ENCODE assay signal across 8 mouse cellular contexts in the genomic region with DNA sequence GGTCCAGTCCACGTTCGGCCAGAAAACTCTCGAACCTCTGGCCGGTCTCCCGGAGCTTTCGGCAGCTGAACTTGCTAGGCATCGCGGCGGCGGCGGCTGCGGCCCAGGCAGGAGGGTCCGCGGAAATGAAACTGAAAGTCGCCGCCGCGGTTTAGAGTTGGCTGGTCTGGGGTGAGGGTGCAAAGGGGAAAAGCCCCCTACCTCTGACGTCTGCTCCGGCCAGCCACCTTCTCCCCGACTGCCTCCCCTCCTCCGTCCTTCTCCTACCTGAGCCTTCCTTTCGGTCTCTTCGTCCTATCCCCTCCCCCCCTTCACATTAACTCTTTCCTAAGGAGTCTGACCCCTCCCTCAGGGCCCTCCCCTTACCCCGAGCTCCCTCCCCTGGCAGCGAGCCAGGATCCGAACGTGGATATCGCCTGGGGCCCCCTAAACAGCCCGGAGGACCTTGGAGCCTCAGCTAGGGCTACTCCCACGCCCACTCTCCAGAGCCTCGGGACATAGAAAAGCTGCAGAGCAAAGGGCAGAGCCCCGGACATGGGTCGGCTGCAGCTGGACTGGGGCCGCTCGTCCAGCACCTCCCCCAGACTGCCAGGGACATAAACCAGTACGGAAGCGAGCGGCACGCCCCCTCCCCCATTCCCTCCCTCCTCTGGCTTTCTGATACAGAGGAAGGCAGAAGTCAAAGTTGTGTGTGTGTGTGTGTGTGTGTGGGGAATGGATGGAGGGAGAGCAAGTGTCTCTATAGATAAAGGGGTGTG. TPM values are rescaled to one million over a fixed set of nuclear protein-coding genes. Genes with fewer than 3 reads are reported as not detected.
DNase-seq lines count a peak whose midpoint lies in the region; ATAC-seq and TF ChIP-seq lines count a peak whose summit lies in the region.

A gene (minus strand): TSS at position 573 of the 758 bp plus-strand sequence.

- DNase-seq in Muller cell, postnatal 12 days (ENCODE audit: inconsistent ontology term), result peak; percentile 85
- peak; percentile 23 to 34 for DNase-seq in cerebellum, adult 2 months
- DNase-seq in forebrain, postnatal 0 days, result peak; percentile 53
- DNase-seq in layer of hippocampus, adult 9-11 months, result peak; percentile 41
- DNase-seq in lung, postnatal 25 days (ENCODE audit: low spot score), result peak; percentile 67
- DNase-seq in retina, embryonic 14.5 days (ENCODE audit: low spot score), result peak; percentile 72
- peak; percentile 84 for DNase-seq in thymus, postnatal 4 days

- H3K27ac ChIP-seq in cerebellum, adult 2 months (ENCODE audit: insufficient read depth, low read length), result no peak within 1 kb of the TSS
- peak within 1 kb of the TSS; percentile 69 for H3K27ac ChIP-seq in forebrain, postnatal 0 days (ENCODE audit: low read depth, low read length)

- under 1% methylated on average over 40 of the region's 40 CpGs for WGBS in cerebellum, adult 2 months
- 3% methylated on average over 40 of the region's 40 CpGs for WGBS in forebrain, postnatal 0 days

- H3K4me3 ChIP-seq in cerebellum, adult 2 months (replicated peaks; ENCODE audit: insufficient read depth, low read depth, low read length), result peak within 1 kb of the TSS; percentile 66
- peak within 1 kb of the TSS; percentile 69 for H3K4me3 ChIP-seq in forebrain, postnatal 0 days (ENCODE audit: low read depth, low read length)

- no peaks in the 10 kb centered on the region for H3K27me3 ChIP-seq in cerebellum, adult 2 months (ENCODE audit: control insufficient read depth, insufficient read depth, low read length)
- H3K27me3 ChIP-seq in forebrain, postnatal 0 days (ENCODE audit: insufficient read depth, low read length), result no peaks in the 10 kb centered on the region

- 0 out of 2 replicates have a peak, but pooled peaks cover 6% of the 10 kb centered on the region for H3K36me3 ChIP-seq in forebrain, postnatal 0 days (ENCODE audit: insufficient read depth)

- no peaks in the 10 kb centered on the region for H3K9me3 ChIP-seq in forebrain, postnatal 0 days (ENCODE audit: low read length)

- H3K9ac ChIP-seq in forebrain, postnatal 0 days, result peak within 1 kb of the TSS; percentile 62

- ATAC-seq in forebrain, postnatal 0 days, result peak; percentile 65
- peak; percentile 61 to 63 for ATAC-seq in hematopoietic stem cell, adult 5-6 weeks (replicated peaks in 1 of 2; ENCODE audit: insufficient read depth in 1 of 2, low FRiP score in 2 of 2, low TSS enrichment in 1 of 2, low read depth in 1 of 2, poor library complexity in 2 of 2, severe bottlenecking in 2 of 2)

- H3K4me2 ChIP-seq in forebrain, postnatal 0 days (ENCODE audit: low read depth), result peak within 1 kb of the TSS; percentile 94

- no peak for TF ChIP-seq POLR2A in cerebellum, adult 2 months (IDR thresholded peaks at IDR 0.05; ENCODE audit: borderline replicate concordance, insufficient read depth, low read length)

- no peaks in the 10 kb centered on the region for H3K4me1 ChIP-seq in cerebellum, adult 2 months (ENCODE audit: control insufficient read depth, insufficient read depth, low read length)
- H3K4me1 ChIP-seq in forebrain, postnatal 0 days (ENCODE audit: insufficient read depth), result no peaks in the 10 kb centered on the region

- TF ChIP-seq CTCF in cerebellum, adult 2 months (IDR thresholded peaks at IDR 0.05; ENCODE audit: borderline replicate concordance, insufficient read depth, low read depth, low read length), result no peak
- TF ChIP-seq CTCF in forebrain, postnatal 0 days (IDR thresholded peaks at IDR 0.05; ENCODE audit: low read depth), result no peak

RNA-seq across cellular contexts. Expression of the gene that starts here (rescaled TPM):
- polyA plus RNA-seq in cerebellum, adult 2 months (2012; rRNA removed), result 3.2 and 4.1 TPM in 2 replicates
- 3.9 and 7.7 TPM in 2 replicates for total RNA-seq in forebrain, postnatal 0 days (2014; rRNA removed)
- 3.9 and 4.6 TPM in 2 replicates for polyA plus RNA-seq in forebrain, postnatal 0 days (2015; fragmentation: Nextera tagmentation; extraction: Ambion mirVana)
- total RNA-seq in hematopoietic stem cell, adult 5-6 weeks (2017), result 9.6 and 9.9 TPM in 2 replicates

Comparison
In these comparisons a context has a peak if more than half of its experiments do, and no peak if none do; other contexts are left out.
1. DNase-seq: peak in every context shown above with its lines; median percentile 85 in Muller cell, postnatal 12 days; 84 in thymus, postnatal 4 days; 72 in retina, embryonic 14.5 days; 67 in lung, postnatal 25 days; 53 in forebrain, postnatal 0 days; 41 in layer of hippocampus, adult 9-11 months; 28 in cerebellum, adult 2 months.